Mouse (Mus musculus) adrenal gland, adult (tissue): Measurements from ENCODE around the gene Gm12355.
"Not testable (repeated sequence)": the region's sequence is repeated elsewhere in the genome, so short reads cannot be mapped to it uniquely, and the experiment has no call there.

Experiments used
- DNase-seq, 2 experiments: peaks; one replicate each; pipeline ENCODE4 v3.0.0; 2022 to 2023; ENCODE audit warnings: low spot score in 1 of 2; ENCODE audit not compliant: inconsistent age in 2 of 2

Gene Gm12355

DNA sequence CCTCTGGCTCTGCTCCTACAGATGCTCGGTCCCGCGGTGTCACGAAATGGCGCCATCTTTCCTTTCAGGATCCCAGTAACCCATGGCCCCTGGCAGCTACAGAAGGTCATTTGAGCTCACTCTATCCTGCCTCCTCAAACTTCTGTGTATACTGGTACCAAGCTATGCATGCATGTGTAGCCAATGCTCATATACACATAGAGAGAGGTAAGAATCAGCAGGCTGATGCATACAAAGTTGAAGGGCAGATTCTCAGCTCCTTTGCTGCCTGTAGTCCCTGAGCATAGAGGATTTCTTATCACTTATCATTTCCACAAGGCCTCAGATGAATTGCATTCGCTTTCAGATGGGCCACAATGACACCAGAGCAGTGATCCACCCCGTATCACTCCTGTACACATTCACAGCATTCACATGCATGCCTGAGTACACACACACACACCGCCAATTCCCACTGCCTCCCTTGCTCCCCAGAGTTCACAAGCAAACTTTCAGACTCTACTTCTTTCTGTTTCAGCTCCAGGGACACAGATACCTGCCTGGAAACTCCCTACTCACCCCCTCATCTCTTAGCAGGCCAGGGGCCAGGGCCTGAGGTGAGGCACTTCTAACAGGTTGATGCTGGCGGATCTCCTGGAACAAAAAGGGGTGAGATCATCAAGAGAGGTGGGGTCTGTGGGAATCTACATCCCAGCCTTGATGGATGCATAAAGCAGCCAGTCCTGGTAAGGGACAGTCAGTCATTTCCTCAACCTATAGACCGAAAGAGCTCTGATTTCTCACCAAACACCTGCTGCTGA lies at the start of gene Gm12355, which contains the start of gene Gsdma3:
Gene Gm12355 (minus strand): TSS at position 51 of the 800 bp plus-strand sequence.
Gene Gsdma3 (plus strand): TSS at position 750 of the 800 bp plus-strand sequence.
- DNase-seq: no peak

DNA sequence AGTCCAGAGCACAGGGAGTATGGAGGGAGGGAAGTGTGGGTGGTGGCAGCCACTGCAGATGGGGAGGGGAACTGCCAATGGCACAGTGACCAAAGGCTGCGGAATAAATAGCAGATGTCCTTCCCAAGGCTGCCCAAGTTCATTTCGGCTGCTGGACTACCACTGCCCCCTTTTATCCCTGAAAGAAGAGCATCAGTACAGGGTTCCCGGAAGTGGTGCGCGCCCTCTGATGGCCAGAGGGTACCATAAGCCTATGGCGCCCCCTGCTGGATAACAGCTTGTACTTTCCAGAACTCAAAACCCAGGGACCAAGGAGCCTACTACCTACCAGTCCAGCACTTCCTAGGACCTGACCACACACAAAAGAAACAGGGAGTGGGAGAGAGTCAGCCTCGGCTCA lies 47.7 kb upstream of the Gm12355 start:
- DNase-seq: peak; percentile 62 to 82

DNA sequence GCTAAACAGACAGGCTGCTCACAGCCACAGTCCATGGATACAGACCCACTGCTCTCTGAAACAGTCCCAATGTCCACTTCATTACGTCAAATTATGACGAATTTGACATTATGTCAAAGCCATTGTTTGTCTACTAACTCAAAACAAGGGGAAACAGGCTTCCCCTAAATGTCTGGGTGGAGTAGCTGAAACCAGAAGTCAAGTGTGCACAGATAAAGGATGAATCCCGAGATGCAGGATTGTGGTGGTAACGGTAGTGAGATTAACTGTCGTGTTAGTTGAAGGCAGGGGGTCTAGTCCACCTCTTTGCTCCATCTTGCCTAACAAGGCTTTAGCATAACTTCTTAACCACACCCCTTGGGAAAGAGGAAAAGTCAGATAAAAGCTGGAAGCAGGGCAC lies 47.0 kb upstream of the Gm12355 start:
- no peak for DNase-seq

DNA sequence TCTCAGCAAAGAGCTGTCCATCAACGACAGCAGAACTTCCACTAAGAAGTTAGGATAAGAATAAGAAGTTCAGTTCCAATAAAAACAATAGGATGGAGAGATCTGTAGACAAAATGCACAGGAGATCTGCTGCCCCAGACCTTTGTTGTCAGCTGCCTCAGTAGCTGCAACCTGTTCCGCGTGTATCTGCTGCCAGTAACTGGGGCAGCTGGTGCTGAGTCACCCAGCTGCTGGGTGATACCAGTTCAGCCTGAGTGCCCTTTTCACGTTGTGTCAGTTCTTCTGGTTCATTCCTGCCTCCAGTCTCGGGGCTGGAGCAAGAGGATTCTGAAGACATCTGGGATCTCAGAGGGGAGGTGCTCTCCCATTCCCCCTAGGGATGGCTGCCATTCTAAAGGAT lies 46.4 kb upstream of the Gm12355 start:
- DNase-seq: peak; percentile 66 to 71

DNA sequence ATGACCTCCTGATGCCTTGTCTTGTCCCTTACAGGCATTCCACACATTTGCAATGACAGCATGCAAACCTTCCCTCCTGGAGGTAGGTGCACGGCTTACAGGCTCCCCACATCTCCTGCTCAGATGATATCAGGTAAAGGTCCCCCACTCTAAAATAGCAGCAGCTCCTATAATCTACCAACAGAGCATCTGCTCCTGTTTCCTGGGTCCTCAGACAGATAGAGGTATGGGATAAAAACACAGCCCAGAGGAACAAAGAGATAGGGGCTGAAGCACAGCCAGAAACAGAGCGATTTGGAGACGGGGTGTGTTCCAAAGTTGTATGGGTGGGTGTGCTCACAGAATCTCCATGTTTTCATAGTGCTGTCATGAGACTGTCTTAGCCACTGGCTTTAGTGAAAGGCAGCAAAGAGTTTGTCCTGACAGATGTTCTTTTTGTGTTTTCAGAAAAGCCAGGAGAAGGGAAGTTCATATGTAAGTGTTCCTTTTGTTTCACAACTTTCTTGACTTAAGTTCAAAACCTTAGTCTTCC lies 45.9 kb upstream of the Gm12355 start:
- no peak for DNase-seq

DNA sequence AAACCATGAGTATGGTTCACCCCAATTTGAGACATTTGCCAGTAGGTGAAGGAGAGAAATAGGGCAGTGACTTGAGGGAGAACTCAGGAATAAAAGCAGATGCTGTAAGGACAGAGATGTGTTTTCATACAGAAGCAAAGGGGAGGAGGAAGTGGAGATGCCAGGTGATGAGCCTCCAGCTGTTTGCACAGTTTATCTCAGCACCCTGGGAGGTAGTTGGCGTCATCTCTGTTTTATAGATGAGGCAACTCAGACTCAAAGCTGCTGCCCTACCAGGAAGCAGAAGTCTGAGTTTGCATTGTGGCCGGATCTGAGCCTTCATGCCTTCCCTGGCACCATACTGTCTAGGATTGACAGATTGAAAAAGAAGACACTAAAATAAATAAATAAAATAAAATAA lies 43.5 kb upstream of the Gm12355 start:
- no peak for DNase-seq

DNA sequence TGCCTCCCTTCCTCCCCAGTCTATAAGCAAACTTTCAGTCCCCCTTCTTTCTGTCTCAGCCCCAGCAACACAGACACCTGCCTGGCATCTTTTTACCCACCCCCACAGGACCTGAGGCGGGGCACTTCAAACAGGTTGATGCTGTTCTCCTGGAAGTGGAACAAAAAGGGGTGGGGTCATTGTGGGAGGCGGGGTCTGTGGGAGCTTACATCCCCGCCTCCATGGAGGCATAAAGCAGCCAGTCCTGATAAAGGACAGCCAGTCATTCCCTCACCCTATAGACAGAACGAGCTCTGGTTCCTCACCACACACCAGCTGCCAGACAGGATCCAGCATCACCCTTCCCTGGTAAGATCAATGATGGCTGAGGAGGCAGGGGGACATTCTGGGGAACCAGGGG lies 38.6 kb upstream of the Gm12355 start, which contains the start of gene Gsdma:
Gene Gsdma (plus strand): TSS at position 261 of the 400 bp plus-strand sequence.
- no peak for DNase-seq

DNA sequence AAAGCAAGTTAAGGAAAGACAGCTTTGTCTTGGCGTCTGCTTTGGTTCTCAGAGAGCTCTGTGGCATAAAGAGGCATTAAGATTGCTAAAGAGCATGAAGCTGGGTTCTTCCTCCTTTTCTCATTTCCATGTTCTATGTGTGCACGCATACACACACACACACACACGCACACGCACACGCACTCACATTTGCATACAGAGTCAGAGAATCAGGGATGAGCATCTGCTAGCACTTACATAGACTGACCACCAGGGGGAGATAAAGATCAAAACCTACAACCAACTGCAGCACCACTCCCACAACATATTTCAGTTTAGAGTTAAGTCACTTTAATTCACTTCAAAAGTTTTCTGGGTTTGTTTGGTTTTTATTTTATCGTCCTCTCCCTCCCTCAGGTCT lies 35.1 kb upstream of the Gm12355 start:
- peak in 1 of 2 experiments; percentile 73 for DNase-seq

DNA sequence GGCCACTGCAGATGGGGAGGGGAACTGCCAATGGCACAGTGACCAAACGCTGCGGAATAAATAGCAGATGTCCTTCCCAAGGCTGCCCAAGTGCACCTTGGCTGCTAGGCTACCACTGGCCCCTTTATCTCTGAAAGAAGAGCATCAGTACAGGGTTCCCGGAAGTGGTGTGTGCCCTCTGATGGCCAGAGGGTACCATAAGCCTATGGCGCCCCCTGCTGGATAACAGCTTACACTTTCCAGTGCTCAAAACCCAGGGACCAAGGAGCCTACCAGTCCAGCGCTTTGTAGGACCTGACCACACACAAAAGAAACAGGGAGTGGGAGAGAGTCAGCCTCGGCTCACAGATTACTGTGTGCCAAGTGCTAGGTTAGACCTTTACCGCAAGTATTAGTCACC lies 29.6 kb upstream of the Gm12355 start:
- peak; percentile 53 to 79 for DNase-seq

DNA sequence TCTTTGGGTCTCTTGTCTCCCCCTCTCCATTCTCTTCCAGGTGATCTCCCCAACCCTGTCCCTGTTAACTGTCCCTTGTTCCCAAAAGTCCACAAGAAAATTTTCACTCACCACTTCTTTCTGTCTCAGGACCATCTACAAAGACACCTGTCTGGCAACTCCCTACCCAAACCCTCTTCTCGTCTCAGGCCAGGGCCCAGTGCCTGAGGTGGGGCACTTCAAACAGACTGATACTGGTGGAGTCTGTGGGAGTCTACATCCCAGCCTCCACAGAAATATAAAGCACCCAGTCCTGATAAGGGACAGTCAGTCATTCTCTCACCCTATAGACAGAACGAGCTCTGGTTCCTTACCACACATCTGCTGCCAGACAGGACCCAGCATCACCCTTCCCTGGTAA lies 21.0 kb upstream of the Gm12355 start, which contains the start of gene Gsdma2:
Gene Gsdma2 (plus strand): TSS at position 301 of the 400 bp plus-strand sequence.
- no peak for DNase-seq

DNA sequence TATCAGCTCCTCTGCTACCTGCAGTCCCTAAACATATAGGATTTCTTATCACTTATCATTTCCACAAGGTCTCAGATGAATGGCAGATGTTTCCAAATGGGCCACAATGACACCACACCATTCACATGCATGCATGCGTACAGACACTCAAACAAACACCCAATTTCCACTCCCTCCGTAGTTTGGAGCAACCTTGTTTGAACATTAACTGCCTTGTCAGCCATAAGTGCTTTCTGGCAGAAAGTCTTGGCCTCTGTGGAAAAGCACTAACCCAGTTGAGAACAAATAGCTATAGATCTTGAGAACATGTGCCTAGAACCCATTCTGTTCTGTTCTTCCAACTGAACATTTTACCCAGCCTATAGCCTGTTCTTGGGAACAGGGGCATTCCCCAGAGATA lies 20.5 kb upstream of the Gm12355 start:
- DNase-seq: no peak

DNA sequence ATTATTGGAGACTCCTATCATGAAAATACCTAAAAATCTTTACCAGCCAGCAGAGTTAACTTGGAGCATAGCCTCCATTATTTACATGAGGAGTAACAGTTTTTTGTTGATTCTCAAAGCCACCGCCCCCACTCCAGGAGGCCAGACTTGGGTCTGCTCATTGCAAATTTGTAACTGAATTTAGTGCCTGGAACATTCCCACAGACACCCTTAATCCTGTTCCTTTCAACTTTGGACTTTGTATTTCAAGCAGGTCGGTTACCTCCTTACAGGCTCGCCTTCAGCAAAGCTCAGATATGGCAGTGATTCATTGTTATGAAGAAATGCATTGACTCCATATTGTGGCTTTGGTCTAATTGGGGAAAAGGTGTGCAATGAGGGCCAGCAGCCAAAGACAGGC lies 19.3 kb upstream of the Gm12355 start:
- no peak for DNase-seq

DNA sequence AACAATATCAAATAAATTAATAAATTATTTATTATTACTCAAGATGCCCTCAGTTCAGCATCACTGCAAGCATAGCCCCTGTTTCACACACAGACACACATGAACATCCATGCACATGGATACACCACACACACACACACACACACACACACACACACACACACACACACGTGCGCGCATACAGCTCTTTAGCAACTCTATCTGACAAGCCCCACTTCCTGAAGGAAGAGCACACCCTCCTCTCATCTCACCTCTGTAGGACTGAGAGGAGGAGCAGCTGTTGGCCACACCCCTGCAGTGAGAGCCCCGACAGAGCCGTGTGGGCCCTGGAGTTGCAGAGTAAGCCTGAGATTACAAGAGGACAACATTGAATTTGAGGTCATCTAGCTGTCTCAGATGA lies 14.6 kb upstream of the Gm12355 start:
- no peak for DNase-seq

DNA sequence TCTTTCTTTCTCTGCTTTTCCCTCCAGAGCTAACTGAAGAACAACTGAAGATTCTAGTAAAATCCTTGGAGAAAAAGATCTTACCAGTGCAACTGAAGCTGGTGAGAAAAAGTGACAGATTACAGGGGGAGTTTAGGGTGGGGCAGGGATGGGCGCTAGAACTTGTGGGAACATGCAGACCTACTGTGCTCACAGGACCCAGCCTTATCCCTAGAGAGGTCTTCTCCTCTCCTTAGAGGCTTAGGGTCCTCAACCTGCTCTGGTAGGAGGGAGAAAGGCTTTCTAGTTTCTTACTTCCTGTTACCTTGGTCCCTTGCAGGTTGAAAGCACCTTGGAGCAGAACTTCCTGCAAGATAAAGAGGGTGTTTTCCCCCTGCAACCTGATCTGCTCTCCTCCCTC lies 12.0 kb upstream of the Gm12355 start:
- no peak for DNase-seq

DNA sequence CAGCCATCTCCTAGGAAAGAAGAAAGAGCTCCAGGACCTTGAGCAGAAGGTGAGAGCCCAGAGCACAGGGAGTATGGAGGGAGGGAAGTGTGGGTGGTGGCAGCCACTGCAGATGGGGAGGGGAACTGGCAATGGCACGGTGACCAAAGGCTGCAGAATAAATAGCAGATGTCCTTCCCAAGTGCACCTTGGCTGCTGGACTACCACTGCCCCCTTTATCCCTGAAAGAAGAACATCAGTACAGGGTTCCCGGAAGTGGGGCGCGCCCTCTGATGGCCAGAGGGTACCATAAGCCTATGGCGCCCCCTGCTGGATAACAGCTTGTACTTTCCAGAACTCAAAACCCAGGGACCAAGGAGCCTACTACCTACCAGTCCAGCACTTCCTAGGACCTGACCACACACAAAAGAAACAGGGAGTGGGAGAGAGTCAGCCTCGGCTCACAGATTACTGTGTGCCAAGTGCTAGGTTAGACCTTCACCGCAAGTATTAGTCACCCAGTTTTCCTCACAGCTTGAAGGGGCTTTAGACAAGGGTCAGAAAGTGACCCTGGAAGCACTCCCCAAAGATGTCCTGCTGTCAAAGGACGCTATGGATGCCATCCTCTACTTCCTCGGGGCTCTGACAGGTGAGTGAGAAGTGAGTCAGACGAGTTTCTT lies 10.0 kb upstream of the Gm12355 start:
- peak; percentile 27 to 62 for DNase-seq

DNA sequence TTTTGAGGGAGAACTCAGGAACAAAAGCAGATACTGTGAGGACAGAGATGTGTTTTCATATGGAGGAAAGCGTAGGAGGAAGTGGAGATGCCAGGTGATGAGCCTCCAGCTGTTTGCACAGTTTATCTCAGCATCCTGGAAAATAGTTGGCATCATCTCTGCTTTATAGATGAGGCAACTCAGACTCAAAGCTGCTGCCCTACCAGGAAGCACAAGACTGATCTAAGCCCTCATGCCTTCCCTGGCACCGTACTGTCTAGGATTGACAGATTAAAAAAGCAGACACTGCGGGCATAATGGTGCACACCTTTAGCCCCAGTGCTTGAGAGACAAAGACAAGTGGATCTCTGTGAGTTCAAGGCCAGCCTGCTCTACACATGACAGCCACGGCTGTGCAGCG lies 5.2 kb upstream of the Gm12355 start:
- no peak for DNase-seq

DNA sequence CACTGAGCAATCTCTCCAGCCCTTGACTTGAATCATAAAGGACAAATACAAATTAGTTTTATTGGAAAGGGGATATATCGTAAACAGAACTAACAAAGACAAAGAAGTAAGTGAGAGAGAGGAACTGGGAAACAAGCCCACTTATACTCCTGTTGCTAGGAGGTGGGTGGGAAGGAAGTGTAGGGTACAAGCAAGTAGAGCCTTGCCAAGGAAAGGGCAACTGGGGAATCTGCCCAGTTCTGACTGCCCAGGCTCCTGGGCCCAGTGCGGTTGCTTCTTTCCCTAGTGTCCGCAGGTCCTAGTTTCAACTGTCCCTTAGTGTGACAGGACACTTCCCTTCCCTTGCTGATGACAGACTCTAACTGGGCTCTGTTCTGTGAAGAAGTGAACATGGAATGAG lies 3.2 kb upstream of the Gm12355 start:
- no peak for DNase-seq

DNA sequence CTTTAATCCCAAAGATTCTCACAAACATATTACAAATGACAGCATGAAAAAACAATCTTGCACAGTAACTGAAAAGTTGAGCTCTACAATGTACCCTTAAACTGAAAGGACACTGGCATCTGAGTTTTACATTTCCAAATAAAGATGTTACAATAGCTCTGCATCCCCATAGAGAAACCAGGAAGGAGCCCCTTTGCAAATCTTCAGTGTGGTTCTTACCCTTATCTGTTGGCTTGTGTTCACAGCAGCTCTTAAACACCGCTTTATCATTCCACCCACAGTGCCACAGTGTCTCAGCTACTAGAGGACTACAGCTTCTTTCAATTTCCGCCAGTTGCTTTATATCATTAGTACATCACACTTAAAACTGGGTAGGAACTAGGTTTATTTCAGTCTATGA lies 1.1 kb downstream of the Gm12355 start:
- DNase-seq: not testable (repeated sequence)

DNA sequence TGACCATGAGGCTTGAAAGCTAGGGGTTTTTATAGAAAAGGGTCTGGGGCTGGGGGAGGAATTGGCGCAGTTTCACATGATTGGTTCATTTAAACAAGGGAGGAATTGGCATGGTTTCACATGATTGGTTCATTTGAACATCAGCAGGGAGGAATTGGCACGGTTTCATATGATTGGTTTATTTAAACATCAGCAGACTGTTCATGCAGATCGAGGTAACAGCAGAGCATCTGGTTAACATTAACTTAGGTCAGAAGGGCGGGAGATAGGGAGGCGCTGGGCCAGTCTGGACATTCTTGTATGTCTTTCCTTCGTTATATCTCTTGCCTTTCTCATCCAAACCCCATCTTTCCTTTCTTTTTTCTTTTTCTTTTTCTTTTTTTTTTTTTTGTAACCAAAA lies 1.5 kb downstream of the Gm12355 start:
- not testable (repeated sequence) for DNase-seq

DNA sequence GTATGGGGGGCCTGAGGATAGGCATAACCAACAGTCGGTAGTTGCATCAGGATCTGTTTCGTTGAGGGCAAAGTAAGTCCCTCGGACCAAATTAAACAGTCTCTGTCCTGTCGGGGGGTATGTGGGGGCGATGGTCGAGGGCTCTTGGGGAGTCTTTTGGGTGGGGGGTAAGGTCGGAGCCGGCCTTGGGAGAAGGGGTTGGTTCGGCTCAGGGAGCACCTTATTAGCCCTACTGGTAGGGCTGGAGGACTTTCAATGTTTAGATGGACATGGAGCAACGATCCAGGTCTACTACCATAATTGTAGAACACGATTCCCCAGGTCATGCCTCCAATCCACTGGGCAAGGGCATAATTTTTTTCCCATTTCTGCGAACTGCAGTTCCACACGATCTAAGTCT lies 4.7 kb downstream of the Gm12355 start:
- no peak for DNase-seq

DNA sequence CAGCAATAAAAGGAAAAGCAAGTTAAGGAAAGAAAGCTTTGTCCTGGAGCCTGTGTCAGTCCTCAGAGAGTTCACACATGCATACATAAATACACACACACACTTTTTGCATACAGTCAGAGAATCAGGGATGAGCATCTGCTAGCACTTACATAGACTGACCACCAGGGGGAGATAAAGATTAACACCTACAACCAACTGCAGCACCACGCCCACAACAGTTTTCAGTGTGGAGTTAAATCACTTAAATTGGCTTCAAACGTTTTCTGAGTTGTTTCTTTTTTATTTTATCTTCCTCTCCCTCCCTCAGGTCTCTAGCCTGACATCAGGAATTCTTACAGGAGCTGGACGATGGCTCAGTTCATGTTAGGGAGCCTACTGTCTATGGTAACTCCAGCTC lies 18.7 kb downstream of the Gm12355 start:
- DNase-seq: peak; percentile 18 to 78

DNA sequence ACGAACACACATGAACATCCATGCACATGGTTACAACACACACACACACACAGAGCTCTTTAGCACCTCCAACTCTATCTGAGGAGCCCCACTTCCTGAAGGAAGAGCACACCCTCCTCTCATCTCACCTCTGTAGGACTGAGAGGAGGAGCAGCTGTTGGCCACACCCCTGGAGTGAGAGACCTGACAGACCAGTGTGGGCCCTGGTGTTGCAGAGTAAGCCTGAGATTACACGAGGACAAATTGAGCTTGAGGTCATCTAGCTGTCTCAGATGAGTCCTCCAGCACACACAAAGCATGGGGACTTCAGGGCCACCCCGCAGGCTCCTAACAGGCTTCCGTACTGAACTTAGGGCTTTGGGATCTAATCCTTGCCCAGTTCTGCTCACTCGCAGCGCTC lies 20.6 kb downstream of the Gm12355 start:
- DNase-seq: not testable (repeated sequence)
